Mouse (Mus musculus) liver, postnatal 0 days (tissue): Measurements from ENCODE around the gene Nxpe4. TPM values are rescaled to one million over a fixed set of nuclear protein-coding genes. Genes with fewer than 3 reads are reported as not detected.

ENCODE experiments used
- ATAC-seq: fragments of 200-750 bp; cut with Nextera tagmentation; 2 replicates; pipeline ENCODE4 v1.8.0; 2017; ENCODE audit warnings: mild to moderate bottlenecking, moderate library complexity
- DNase-seq: peaks from one replicate; pipeline ENCODE4 v3.0.0-alpha.2; 2016
- H3K27ac ChIP-seq: fragments of 300-500 bp; sonication (generic); 2 replicates; pipeline ENCODE4 v1.5.1; 2014; ENCODE audit warnings: antibody characterized with exemption, moderate library complexity, mild to moderate bottlenecking, low read depth
- H3K27me3 ChIP-seq: fragments of 300-500 bp; sonication (generic); 2 replicates; pipeline ENCODE4 v1.6.1; 2014; ENCODE audit warnings: low read length, control low read depth, mixed read lengths; ENCODE audit not compliant: insufficient read depth
- H3K36me3 ChIP-seq: fragments of 300-500 bp; sonication (generic); replicated peaks from 2 replicates; pipeline ENCODE4 v1.6.1; 2014; ENCODE audit warnings: mild to moderate bottlenecking, control low read depth, low read length, moderate library complexity, mixed read lengths; ENCODE audit not compliant: insufficient read depth
- H3K4me1 ChIP-seq: fragments of 300-500 bp; sonication (generic); 2 replicates; pipeline ENCODE4 v1.6.1; 2014; ENCODE audit warnings: antibody characterized with exemption, mild to moderate bottlenecking, control low read depth; ENCODE audit not compliant: insufficient read depth
- H3K4me2 ChIP-seq: fragments of 300-500 bp; sonication (generic); 2 replicates; pipeline ENCODE4 v1.6.1; 2014; ENCODE audit warnings: low read depth, mild to moderate bottlenecking, low read length, moderate library complexity, mixed read lengths
- H3K4me3 ChIP-seq: fragments of 300-500 bp; sonication (generic); 2 replicates; pipeline ENCODE4 v1.5.1; 2014; ENCODE audit warnings: low read depth, low read length
- H3K9ac ChIP-seq: fragments of 300-500 bp; sonication (generic); replicated peaks from 2 replicates; pipeline ENCODE4 v1.6.1; 2014; ENCODE audit warnings: mild to moderate bottlenecking, moderate library complexity
- H3K9me3 ChIP-seq: fragments of 300-500 bp; sonication (generic); 2 replicates; pipeline ENCODE4 v1.6.1; 2016; ENCODE audit warnings: mild to moderate bottlenecking, control low read depth, low read length, mixed read lengths
- CTCF ChIP-seq: sonication (generic); IDR thresholded peaks from 2 replicates; pipeline ENCODE4 v1.5.1; 2016; ENCODE audit warnings: antibody characterized with exemption, low read depth
- EP300 ChIP-seq: IDR thresholded peaks from 2 replicates; pipeline ENCODE4 v1.6.1; 2016; ENCODE audit warnings: antibody characterized with exemption, low read depth, mild to moderate bottlenecking
- WGBS: fragments of 180-500 bp; shearing (Covaris S2); extraction: QIAGEN DNeasy Blood & Tissue Kit; methylation state at CpG from one replicate; pipeline ENCODE4 v1.1.7; 2014; ENCODE audit not compliant: insufficient replicate concordance; 5-methylcytosine and 5-hydroxymethylcytosine counted together
- polyA plus RNA-seq: library from polyadenylated mRNA; unstranded; fragments of >200 nt; fragmentation: Nextera tagmentation; extraction: Ambion mirVana; gene quantifications from 2 replicates; pipeline ENCODE4 v1.2.1, GENCODE M21; 2015

The Nxpe4 gene
- polyA plus RNA-seq, 1 experiment from 2014 or later: 3.3 TPM

DNA sequence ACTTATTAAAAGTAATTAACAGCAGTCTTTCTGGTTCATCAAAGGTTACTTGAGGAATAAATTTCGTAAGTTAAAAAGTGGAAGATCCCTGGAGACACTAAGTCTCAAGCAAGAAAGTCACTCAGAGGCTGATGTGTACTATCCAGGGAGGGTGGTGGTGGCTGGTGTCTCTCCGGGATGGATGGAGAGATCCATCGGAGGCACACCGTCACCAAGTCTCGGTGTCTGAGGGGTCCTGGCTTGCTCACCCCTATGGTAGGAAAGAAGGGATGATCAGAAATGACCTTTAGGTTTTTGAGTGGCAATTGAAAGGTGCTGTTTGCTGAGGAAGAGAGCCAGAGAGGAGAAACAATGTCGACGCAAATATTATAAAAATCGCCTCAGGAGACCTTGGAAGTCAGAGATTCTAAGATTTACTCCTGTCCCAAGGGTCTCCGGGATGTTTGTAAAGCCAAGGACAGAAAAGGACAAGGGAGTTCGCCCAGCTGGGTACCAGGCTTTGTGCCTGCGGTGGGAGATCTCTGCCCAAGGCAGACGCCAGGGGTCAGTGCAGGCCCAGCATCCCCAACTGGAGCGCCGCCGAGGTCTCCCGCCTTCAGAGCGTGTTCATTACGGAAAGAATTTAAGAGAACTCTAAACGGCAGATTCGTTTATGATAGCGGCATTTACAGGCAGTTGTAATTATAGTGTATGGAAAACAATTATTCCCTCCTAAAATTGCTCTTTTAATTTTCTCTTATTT, 104.6 kb downstream of the Nxpe4 start:
- no peak overlapping the region for H3K27ac ChIP-seq
- no peaks in the 10 kb centered on the region for H3K36me3 ChIP-seq
- H3K4me3 ChIP-seq: peak overlapping the region; percentile 36
- H3K4me1 ChIP-seq: peaks cover 3% of the 10 kb centered on the region; the same call in 1 of the 2 replicates
- peak overlapping the region; percentile 77 for H3K4me2 ChIP-seq
- peak; percentile 89 for ATAC-seq
- peak; percentile 83 for DNase-seq
- H3K27me3 ChIP-seq: 0 out of 2 replicates have a peak, but pooled peaks cover 4% of the 10 kb centered on the region
- no peak overlapping the region for H3K9ac ChIP-seq
- TF ChIP-seq EP300 (no peak), CTCF (peak; percentile 86)
- H3K9me3 ChIP-seq: no peaks in the 10 kb centered on the region
- 12% methylated on average over 21 of the region's 21 CpGs for WGBS

DNA sequence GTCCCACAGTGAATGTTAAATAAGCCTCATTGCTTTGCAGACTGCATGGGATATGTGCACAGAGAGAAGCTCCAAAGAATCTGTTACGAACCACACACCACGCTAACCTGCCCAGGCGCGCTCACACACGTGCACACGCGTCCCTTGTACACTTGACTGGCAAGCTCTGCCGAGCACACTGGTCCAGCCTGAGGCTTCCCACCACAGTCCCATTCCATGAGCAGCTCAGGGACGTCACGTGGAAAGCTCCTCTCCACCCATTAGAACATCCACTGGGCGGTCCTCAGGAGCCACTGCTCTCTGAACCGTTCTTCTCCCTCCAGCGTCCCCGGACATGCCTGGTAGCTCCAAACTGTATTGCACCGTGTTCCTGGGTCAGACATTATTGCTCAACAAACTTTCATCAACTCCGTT, 105.2 kb downstream of the Nxpe4 start:
- H3K9me3 ChIP-seq: no peaks in the 10 kb centered on the region
- H3K9ac ChIP-seq: 0 out of 2 replicates have a peak overlapping the region, but pooled peaks have one; percentile 3
- H3K4me2 ChIP-seq: peak overlapping the region; percentile 77
- H3K36me3 ChIP-seq: no peaks in the 10 kb centered on the region
- peak; percentile 53 for DNase-seq
- H3K4me1 ChIP-seq: peaks cover 3% of the 10 kb centered on the region; the same call in 1 of the 2 replicates
- no peak overlapping the region for H3K27ac ChIP-seq
- H3K27me3 ChIP-seq: 0 out of 2 replicates have a peak, but pooled peaks cover 4% of the 10 kb centered on the region
- under 1% methylated on average over 16 of the region's 16 CpGs for WGBS
- no peak for TF ChIP-seq CTCF
- no peak for TF ChIP-seq EP300
- H3K4me3 ChIP-seq: peak overlapping the region; percentile 36
- peak; percentile 99 for ATAC-seq

- no peaks in the 10 kb centered on the region for H3K9me3 ChIP-seq
- H3K27me3 ChIP-seq: 0 out of 2 replicates have a peak, but pooled peaks cover 4% of the 10 kb centered on the region
- ATAC-seq (no peak), DNase-seq (no peak)
- WGBS: 83% methylated on average over 1 of the region's 1 CpGs
- peaks cover 3% of the 10 kb centered on the region; the same call in 1 of the 2 replicates for H3K4me1 ChIP-seq
- TF ChIP-seq CTCF: no peak
- no peak for TF ChIP-seq EP300
- no peak overlapping the region for H3K4me3 ChIP-seq
- H3K4me2 ChIP-seq: no peak overlapping the region
- no peaks in the 10 kb centered on the region for H3K36me3 ChIP-seq
- no peak overlapping the region for H3K9ac ChIP-seq
- H3K27ac ChIP-seq: no peak overlapping the region
Observed at GRCm38 (mm10) chr9:48267960-48268359, 106.1 kb downstream of the Nxpe4 start.

DNA sequence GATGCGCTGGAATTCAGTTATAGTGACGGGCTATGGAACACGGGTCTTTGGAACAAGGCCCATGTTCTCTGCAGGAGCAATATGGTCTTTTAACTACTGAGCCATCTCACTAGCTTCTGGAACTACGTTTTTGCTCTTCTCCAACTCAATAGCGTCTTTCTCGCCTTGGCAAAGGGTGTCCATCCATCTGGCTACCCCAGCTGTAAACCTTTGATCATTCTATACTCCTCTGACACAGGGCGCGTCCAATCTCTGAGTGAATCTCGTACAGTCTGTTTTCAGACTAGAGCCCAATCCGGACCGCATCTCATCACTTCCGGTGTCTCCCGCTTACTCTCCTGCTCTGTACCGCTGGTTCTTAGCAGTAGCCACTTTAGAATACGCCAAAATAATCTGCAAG, 115.0 kb downstream of the Nxpe4 start:
- DNase-seq: no peak
- H3K9me3 ChIP-seq: no peaks in the 10 kb centered on the region
- no peaks in the 10 kb centered on the region for H3K27me3 ChIP-seq
- no peak overlapping the region for H3K4me3 ChIP-seq
- no peaks in the 10 kb centered on the region for H3K36me3 ChIP-seq
- no peak for ATAC-seq
- TF ChIP-seq CTCF (no peak), EP300 (no peak)
- H3K4me2 ChIP-seq: no peak overlapping the region
- WGBS: 86% methylated on average over 15 of the region's 15 CpGs
- no peak overlapping the region for H3K27ac ChIP-seq
- no peak overlapping the region for H3K9ac ChIP-seq
- no peaks in the 10 kb centered on the region for H3K4me1 ChIP-seq

DNA sequence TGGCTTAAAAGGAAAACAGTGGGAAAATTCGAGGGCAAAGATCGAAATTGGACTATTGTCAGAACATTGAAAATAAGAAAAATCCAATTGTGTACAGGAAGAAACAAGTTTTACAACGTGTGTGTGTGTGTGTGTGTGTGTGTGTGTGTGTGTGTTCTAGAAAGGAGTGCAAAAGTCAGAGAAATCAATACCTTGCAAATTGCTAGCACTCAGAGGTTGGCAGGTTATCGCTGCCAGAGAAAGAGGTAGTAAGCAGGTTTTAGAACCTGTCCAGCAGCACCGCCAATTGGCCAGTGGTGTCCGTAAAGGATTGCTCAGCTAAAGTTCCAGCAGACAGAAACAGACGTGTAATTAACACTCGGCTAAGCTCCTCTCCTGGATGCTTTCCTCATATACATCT, 122.4 kb downstream of the Nxpe4 start:
- H3K4me2 ChIP-seq: no peak overlapping the region
- no peak overlapping the region for H3K27ac ChIP-seq
- H3K36me3 ChIP-seq: no peaks in the 10 kb centered on the region
- 75% methylated on average over 8 of the region's 8 CpGs for WGBS
- no peaks in the 10 kb centered on the region for H3K4me1 ChIP-seq
- no peaks in the 10 kb centered on the region for H3K9me3 ChIP-seq
- no peak overlapping the region for H3K4me3 ChIP-seq
- no peak for TF ChIP-seq EP300
- TF ChIP-seq CTCF: no peak
- no peak overlapping the region for H3K9ac ChIP-seq
- H3K27me3 ChIP-seq: no peaks in the 10 kb centered on the region
- DNase-seq (no peak), ATAC-seq (no peak)

DNA sequence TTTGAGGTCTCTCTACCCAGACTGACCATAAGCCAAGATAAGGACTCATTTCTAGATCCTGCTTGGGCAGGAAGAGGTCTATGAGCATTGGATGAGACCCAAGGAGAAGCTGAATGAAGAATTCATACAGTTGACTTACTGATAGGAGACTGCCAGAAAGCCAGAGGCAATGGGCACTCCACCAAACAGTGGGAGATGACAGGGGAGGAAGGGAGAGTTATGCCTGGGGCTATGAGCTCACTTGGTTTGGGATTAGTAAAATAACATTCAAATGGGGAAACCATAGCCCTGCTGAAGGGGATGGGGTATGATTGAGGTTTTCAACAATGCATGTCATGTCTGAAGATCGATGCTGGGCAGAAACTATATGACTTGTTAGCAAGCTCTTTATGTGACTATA, 128.5 kb downstream of the Nxpe4 start:
- ATAC-seq (no peak), DNase-seq (no peak)
- H3K27ac ChIP-seq: no peak overlapping the region
- 95% methylated on average over 1 of the region's 1 CpGs for WGBS
- H3K9ac ChIP-seq: no peak overlapping the region
- no peak overlapping the region for H3K4me2 ChIP-seq
- no peak for TF ChIP-seq CTCF
- no peak for TF ChIP-seq EP300
- H3K9me3 ChIP-seq: no peaks in the 10 kb centered on the region
- no peaks in the 10 kb centered on the region for H3K4me1 ChIP-seq
- no peaks in the 10 kb centered on the region for H3K36me3 ChIP-seq
- no peak overlapping the region for H3K4me3 ChIP-seq
- no peaks in the 10 kb centered on the region for H3K27me3 ChIP-seq
